Mouse (Mus musculus) urinary bladder, postnatal 36 days (tissue): Measurements from ENCODE around the gene Prss3.
"Not testable (repeated sequence)": the region's sequence is repeated elsewhere in the genome, so short reads cannot be mapped to it uniquely, and the experiment has no call there.

ENCODE experiments used
- DNase-seq, 2 experiments: peaks; one replicate each; pipeline ENCODE4 v3.0.0; 2022; ENCODE audit warnings: low spot score in 2 of 2, mixed read lengths in 1 of 2

Gene Prss3

DNA sequence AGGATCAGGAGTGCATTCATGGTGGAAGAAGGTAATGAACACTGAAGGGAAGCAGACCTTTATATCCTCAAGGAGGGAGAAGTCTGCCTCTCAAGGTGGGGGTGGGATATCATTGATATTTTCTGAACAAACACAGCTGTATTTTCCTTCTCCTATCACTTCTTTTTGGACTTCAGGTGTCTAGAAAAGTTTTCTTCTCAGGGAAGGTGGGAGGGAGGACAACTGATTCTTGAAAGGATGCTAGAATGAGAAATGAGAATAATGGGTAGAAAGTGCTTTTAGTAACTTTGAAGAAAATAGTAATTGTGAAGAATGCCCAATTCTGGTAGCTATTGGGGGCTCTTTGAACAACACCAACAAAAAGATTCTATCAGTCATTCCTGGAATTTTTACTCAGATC lies at the start of gene Prss3:
Prss3 (minus strand) TSS at position 101 of the 400 bp plus-strand sequence.
- DNase-seq, result not testable (repeated sequence)

- DNase-seq, result not testable (repeated sequence)
Observed at GRCm38 (mm10) chr6:41392056-41392455, 14.6 kb upstream of the Prss3 start, which contains the start of gene Gm5771. Gene Gm5771 (plus strand): TSS chr6:41392356.

- DNase-seq, result not testable (repeated sequence)
Observed at GRCm38 (mm10) chr6:41391640-41392039, 14.2 kb upstream of the Prss3 start.

DNA sequence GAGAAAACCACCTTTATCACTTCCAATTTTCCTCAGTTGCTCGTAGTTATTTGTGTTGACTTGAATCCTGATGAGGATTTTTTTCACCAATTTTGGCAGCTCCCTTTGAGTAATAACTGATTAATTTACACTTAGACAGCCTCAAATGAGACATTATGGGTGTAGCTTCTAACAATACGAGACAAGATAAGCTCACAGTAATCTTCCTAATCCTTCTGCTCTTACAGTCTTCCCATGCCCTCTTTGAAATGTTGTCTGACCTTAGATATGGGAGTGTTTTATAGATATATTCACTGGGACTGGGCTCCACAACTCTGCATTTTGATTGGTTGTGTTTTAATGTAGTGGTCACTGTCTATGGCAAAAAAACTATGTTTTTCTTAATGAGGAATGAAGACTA lies 9.3 kb upstream of the Prss3 start:
- no peak for DNase-seq

- not testable (repeated sequence) for DNase-seq
Observed at GRCm38 (mm10) chr6:41373772-41374171, 3.7 kb downstream of the Prss3 start.

GRCm38 (mm10) chr6:41353932-41354331 lies 23.5 kb downstream of the Prss3 start, which contains the start of gene Try10:
Gene Try10 (plus strand): TSS chr6:41354105.
- DNase-seq, result no peak
